ENCODE assay signal across 9 mouse cellular contexts in genomic region chr11:50254010-50254580, GRCm38 (mm10). TPM values are rescaled to one million over a fixed set of nuclear protein-coding genes. Genes with fewer than 3 reads are reported as not detected.
DNase-seq lines count a peak whose midpoint lies in the region; ATAC-seq lines count a peak whose summit lies in the region.
"Had no signal": no experiment of that assay in that cellular context is flagged by ENCODE, and none has a peak within 500 bp of the region (broad histone marks: within the 10 kb centered on the region; RNA-seq: fewer than 3 reads in every experiment).

No protein-coding gene starts in this region.

- H3K4me2 ChIP-seq in forebrain, embryonic 16.5 days (ENCODE audit: low read length): peak overlapping the region; percentile 9

- no peak overlapping the region for H3K4me3 ChIP-seq in forebrain, embryonic 16.5 days (replicated peaks; ENCODE audit: low read length)
- H3K4me3 ChIP-seq: gastrocnemius, adult 2 months had no signal

- H3K9ac ChIP-seq in forebrain, embryonic 16.5 days (replicated peaks; ENCODE audit: low read depth, low read length): no peak overlapping the region

- intact Hi-C loops in heart, postnatal 10 days (cut with DNase I): no loop called here

- 67% methylated on average over 12 of the region's 12 CpGs for WGBS in forebrain, embryonic 16.5 days

- ATAC-seq in forebrain, embryonic 16.5 days: peak; percentile 66
- ATAC-seq: Patski had no signal

- peak; percentile 31 for DNase-seq in urinary bladder, postnatal 14 days (ENCODE audit: low spot score)
- DNase-seq in urinary bladder, postnatal 25 days (ENCODE audit: low spot score): no peak
- peak; percentile 53 to 91 for DNase-seq in left cerebral cortex, adult 8-10 months (ENCODE audit: low spot score in 2 of 2)
- DNase-seq in adrenal gland, adult 2 months: no peak
- no peak for DNase-seq in kidney, adult 9 months
- DNase-seq in heart, postnatal 10 days: no peak
- DNase-seq: gastrocnemius, adult 2 months had no signal

- H3K36me3 ChIP-seq in forebrain, embryonic 16.5 days (ENCODE audit: control insufficient read depth, insufficient read depth): peaks cover 6% of the 10 kb centered on the region; the same call in 1 of the 2 replicates

- peak overlapping the region; percentile 19; the same call in 1 of the 2 replicates for H3K27ac ChIP-seq in forebrain, embryonic 16.5 days (ENCODE audit: low read length)
- H3K27ac ChIP-seq: gastrocnemius, adult 2 months had no signal

- H3K4me1 ChIP-seq in forebrain, embryonic 16.5 days (replicated peaks; ENCODE audit: control insufficient read depth, insufficient read depth, low read length): peaks cover 5% of the 10 kb centered on the region; the same call in 1 of the 2 replicates

- H3K9me3 ChIP-seq in forebrain, embryonic 16.5 days (ENCODE audit: control insufficient read depth, low read length): no peaks in the 10 kb centered on the region

- H3K27me3 ChIP-seq in forebrain, embryonic 16.5 days (replicated peaks; ENCODE audit: control insufficient read depth, insufficient read depth, low read length): no peaks in the 10 kb centered on the region
- H3K27me3 ChIP-seq: Patski had no signal

RNA-seq across cellular contexts. Expression of gene Ltc4s, which starts 15.7 kb away (rescaled TPM):
- polyA plus RNA-seq in forebrain, embryonic 16.5 days (2015; fragmentation: Nextera tagmentation; extraction: Ambion mirVana): 1.6 TPM in 2 replicates
- 10 to 100 TPM in 1 of 4 experiments, 1 to 10 TPM in 3; 8.0 to 15.8 (median 8.8) TPM for total RNA-seq in left cerebral cortex, adult 8-10 months (2022)
- 10 to 100 TPM; 17.0 to 21.6 TPM for total RNA-seq in adrenal gland, adult 2 months (2021)
- polyA plus RNA-seq in adrenal gland, adult 2 months (2012; rRNA removed): 83.6 and 186 TPM in 2 replicates
- 1 to 10 TPM; 5.0 to 5.9 TPM for total RNA-seq in heart, postnatal 10 days (2021)
- polyA plus RNA-seq: Patski had no signal

RNA-seq across cellular contexts. Expression of gene Maml1, which starts 38.0 kb away (rescaled TPM):
- 3.9 and 4.3 TPM in 2 replicates for polyA plus RNA-seq in forebrain, embryonic 16.5 days (2015; fragmentation: Nextera tagmentation; extraction: Ambion mirVana)
- 10 to 100 TPM in 3 of 4 experiments, 1 to 10 TPM in 1; 9.9 to 11.1 (median 10.6) TPM for total RNA-seq in left cerebral cortex, adult 8-10 months (2022)
- 10 to 100 TPM; 20.8 to 27.8 TPM for total RNA-seq in adrenal gland, adult 2 months (2021)
- polyA plus RNA-seq in adrenal gland, adult 2 months (2012; rRNA removed): 24.8 and 26.8 TPM in 2 replicates
- 10 to 100 TPM; 19.2 to 20.3 TPM for total RNA-seq in heart, postnatal 10 days (2021)

RNA-seq across cellular contexts. Expression of gene Mgat4b, which starts 43.4 kb away (rescaled TPM):
- polyA plus RNA-seq in forebrain, embryonic 16.5 days (2015; fragmentation: Nextera tagmentation; extraction: Ambion mirVana): 30.6 and 33.5 TPM in 2 replicates
- total RNA-seq in left cerebral cortex, adult 8-10 months (2022): 10 to 100 TPM; 61.3 to 68.0 (median 65.8) TPM
- 100 to 1,000 TPM; 119 to 128 TPM for total RNA-seq in adrenal gland, adult 2 months (2021)
- 347 and 361 TPM in 2 replicates for polyA plus RNA-seq in adrenal gland, adult 2 months (2012; rRNA removed)
- 100 to 1,000 TPM; 122 to 127 TPM for total RNA-seq in heart, postnatal 10 days (2021)

RNA-seq across cellular contexts. Expression of gene Sqstm1, which starts 43.5 kb away (rescaled TPM):
- polyA plus RNA-seq in forebrain, embryonic 16.5 days (2015; fragmentation: Nextera tagmentation; extraction: Ambion mirVana): 305 and 322 TPM in 2 replicates
- 100 to 1,000 TPM; 498 to 523 (median 522) TPM for total RNA-seq in left cerebral cortex, adult 8-10 months (2022)
- 1,000 to 10,000 TPM in 1 of 2 experiments, 100 to 1,000 TPM in 1; 696 to 1,341 TPM for total RNA-seq in adrenal gland, adult 2 months (2021)
- polyA plus RNA-seq in adrenal gland, adult 2 months (2012; rRNA removed): 517 and 655 TPM in 2 replicates
- 100 to 1,000 TPM; 239 to 247 TPM for total RNA-seq in heart, postnatal 10 days (2021)

Comparison
In these comparisons a context has a peak if more than half of its experiments do, and no peak if none do; other contexts are left out.
1. DNase-seq: peak in urinary bladder, postnatal 14 days (single experiment) and left cerebral cortex, adult 8-10 months (2 of 2); none in urinary bladder, postnatal 25 days (single experiment), adrenal gland, adult 2 months (single experiment), kidney, adult 9 months (single experiment) and heart, postnatal 10 days (0 of 2).